Mouse (Mus musculus): ENCODE data around the gene Commd3.

Gene Commd3

DNA sequence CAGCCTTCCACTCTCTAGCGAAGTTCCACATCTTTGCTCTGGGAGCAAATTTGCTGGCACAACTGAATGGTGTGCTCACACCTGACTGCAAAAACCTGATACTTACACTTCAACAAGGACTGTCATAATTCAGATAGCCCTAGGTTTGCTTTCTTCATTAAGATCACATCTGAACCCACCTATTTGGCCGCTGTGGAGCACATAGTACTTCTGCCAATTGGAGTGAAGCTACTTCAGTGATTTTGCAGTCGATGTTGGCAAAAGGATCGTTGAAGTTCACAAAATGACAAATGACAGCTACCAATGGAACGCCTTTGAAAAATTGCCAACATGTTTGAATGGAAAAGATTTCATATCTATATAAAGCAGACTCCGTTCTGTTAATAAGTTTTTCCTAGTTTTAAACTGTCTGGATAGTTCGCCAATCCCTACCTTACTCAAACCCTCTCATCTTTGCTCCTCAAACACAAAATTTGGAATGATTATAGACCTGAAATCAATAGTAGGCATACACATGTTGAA, 23.5 kb downstream of the Commd3 start:
- in situ Hi-C loops (cut with MboI; ENCODE audit: low pct_unique_long_range_greater_than_20kb in 1 of 2, low sequenced_read_pairs in 2 of 2, unreplicated experiment in 1 of 2), result loop anchor here in 1 of 2 experiments (10.0 to 25.0 kb wide), 2 partner anchors 661 to 742 kb away; partner anchors contain the start of genes A930004D18Rik and Ptf1a

GRCm38 (mm10) chr2:18697591-18698244, 25.5 kb downstream of the Commd3 start:
- in situ Hi-C loops (cut with MboI; ENCODE audit: low pct_unique_long_range_greater_than_20kb in 1 of 2, low sequenced_read_pairs in 2 of 2, unreplicated experiment in 1 of 2), result loop anchor here in 1 of 2 experiments (10.0 to 25.0 kb wide), 2 partner anchors 663 to 740 kb away; partner anchors contain the start of genes A930004D18Rik and Ptf1a

- in situ Hi-C loops (cut with MboI; ENCODE audit: low pct_unique_long_range_greater_than_20kb in 1 of 2, low sequenced_read_pairs in 2 of 2, unreplicated experiment in 1 of 2), result loop anchor here in 1 of 2 experiments (10.0 to 25.0 kb wide), 2 partner anchors 664 to 738 kb away; partner anchors contain the start of genes A930004D18Rik and Ptf1a
These were observed 26.6 kb downstream of the Commd3 start for GRCm38 (mm10) chr2:18698663-18699385.

DNA sequence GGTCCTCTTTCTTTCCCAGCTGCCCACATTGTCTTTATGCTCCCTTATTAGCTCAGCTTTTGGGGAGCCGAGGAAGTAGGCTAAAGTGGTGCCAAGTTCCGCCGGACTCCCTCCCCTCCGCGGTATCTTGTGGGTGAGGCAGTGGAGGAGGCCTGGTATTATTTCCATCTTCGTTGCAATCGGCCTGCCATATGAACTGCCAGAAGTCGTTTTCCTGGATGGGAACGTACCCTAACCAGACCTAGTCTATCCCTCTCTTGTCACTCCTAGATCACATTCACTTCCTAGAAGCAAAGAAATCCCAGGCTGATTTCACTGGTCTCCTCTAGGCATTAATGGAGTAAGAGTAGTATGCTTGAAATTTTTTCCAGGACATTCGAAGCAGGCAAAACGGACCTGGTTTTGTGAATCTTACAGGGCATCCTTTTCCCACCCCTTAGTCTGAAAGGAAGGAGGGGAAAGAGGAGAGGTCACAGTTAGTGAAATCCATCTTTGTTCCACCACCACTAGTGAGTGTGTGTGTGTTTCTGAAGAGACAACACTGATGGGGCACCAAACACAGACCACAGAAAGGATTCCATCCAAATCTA, 27.3 kb downstream of the Commd3 start:
- in situ Hi-C loops (cut with MboI; ENCODE audit: low pct_unique_long_range_greater_than_20kb in 1 of 2, low sequenced_read_pairs in 2 of 2, unreplicated experiment in 1 of 2), result loop anchor here in 1 of 2 experiments (10.0 to 25.0 kb wide), 2 partner anchors 665 to 738 kb away; partner anchors contain the start of genes A930004D18Rik and Ptf1a

- in situ Hi-C loops (cut with MboI; ENCODE audit: low pct_unique_long_range_greater_than_20kb in 1 of 2, low sequenced_read_pairs in 2 of 2, unreplicated experiment in 1 of 2), result no loop called here
These were observed 38.2 kb downstream of the Commd3 start for GRCm38 (mm10) chr2:18710356-18710755.

DNA sequence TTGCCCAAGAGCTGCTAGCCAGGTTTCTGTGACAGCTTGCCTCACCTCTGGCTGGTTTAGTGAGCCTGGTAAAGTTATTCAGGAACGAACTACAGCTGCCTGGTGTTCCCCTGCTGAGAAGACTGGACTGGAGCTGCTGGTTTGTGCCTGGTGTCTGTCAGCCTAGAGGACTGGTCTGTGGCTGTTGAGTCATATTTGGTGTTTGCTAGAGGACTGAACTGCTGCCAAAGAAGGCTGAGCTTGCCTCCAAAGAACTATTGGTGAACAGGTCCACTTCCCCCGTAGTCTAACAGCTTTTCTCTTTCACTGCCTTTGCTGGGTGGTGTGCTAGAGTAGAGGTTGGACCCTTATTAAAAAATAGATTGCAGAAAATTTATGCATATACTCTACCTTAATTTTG, 40.9 kb downstream of the Commd3 start:
- in situ Hi-C loops (cut with MboI; ENCODE audit: low pct_unique_long_range_greater_than_20kb in 1 of 2, low sequenced_read_pairs in 2 of 2, unreplicated experiment in 1 of 2), result no loop called here

DNA sequence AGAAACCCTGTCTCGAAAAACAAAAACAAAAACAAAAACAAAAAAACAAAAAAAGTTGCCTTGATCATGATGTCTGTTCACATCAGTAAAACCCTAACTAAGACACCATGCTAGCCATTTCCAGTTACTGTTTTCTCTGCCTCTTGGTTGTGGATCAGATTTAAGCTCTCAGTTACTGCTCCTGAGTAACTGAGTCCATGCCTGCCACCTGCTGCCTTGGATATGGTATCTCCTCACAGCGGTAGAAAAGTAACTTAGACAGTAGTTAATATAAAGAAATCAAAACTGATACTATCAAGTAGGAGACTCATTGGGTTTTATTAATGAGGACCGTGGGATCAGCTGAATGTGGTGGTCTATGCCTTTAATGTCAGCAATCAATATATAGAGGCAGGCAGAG, 42.2 kb downstream of the Commd3 start:
- in situ Hi-C loops (cut with MboI; ENCODE audit: low pct_unique_long_range_greater_than_20kb in 1 of 2, low sequenced_read_pairs in 2 of 2, unreplicated experiment in 1 of 2), result no loop called here

DNA sequence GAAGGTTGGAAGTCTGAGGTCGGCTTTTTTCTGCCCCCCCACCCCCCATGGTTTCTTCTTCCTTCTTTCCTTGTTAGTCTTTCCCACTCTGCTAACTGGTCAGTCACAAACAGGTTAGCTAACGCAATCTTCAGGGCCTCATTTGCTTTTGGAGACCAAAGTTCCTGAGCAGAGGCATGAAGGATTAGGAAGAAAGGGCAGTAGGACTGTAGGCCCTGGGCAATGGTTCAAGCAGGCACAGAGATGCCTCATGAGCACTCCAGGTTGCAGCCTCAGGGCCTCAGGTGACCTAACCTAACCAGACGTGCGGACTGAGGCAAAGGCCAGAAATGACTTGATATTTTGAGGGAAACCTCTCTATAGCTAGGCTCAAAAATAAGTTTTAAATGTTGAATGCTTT, 46.3 kb downstream of the Commd3 start:
- in situ Hi-C loops (cut with MboI; ENCODE audit: low pct_unique_long_range_greater_than_20kb in 1 of 2, low sequenced_read_pairs in 2 of 2, unreplicated experiment in 1 of 2), result no loop called here

DNA sequence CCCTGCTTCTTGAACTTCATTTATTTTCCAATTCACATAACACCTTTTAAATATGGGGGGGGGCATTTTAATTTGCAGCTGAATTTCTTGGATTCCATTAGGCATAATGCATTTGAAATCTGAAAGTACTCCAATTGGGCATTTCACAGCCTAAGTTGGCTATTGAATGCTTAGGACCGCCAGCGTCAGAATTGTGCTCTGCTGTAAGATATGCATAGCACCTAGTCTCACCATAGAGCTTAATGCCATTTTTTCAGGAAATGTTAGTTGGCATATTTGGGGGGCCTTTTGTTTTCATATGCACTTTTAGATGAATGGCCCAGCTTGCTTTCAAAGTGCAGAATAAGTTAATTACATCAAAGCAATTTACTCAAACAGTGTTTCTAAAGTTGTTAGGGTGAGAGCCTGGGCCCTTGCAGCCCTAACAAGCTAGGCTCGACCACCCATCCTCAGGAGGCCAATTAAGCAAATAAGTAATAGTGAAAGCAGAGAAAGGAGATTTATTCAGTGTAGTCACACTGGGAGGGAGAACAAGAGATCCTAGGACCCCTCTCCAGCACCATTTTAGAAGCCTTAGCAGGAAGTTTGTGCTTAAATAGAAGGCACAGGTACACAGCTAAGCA, 50.1 kb downstream of the Commd3 start:
- in situ Hi-C loops (cut with MboI; ENCODE audit: low pct_unique_long_range_greater_than_20kb in 1 of 2, low sequenced_read_pairs in 2 of 2, unreplicated experiment in 1 of 2), result no loop called here

DNA sequence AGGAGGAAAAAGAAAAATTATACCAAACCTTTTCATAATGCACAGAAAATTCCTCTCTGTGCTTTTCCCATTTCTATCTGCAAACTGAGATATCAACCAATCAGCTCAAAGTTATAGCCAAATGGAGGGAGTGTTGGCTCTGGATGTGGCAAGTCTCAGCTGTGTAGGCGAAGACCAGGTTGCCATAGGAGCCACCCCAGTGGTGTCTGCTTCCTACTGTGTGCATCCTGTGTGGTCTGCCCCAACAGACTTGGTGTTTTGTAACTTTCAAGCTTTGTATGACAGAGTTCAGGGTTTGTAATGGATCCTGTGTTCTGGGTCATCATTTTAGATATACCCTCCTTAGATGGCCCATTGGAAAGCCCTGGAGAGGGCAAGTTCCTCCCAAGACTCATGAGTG, 52.3 kb downstream of the Commd3 start:
- in situ Hi-C loops (cut with MboI; ENCODE audit: low pct_unique_long_range_greater_than_20kb in 1 of 2, low sequenced_read_pairs in 2 of 2, unreplicated experiment in 1 of 2), result no loop called here

Data from mouse embryonic stem cell (cell line).